Mouse (Mus musculus) granulocyte monocyte progenitor cell, adult 5-6 weeks (primary cell): ENCODE results near the gene Frmpd2. TPM values are rescaled to one million over a fixed set of nuclear protein-coding genes. Genes with fewer than 3 reads are reported as not detected.
A peak's percentile ranks its signal among the peaks of the same experiment; 100 is the strongest.

Experiments used
- ATAC-seq: replicated peaks from 2 replicates; pipeline ENCODE4 v1.8.0; 2016; ENCODE audit warnings: mild to moderate bottlenecking, moderate TSS enrichment, inconsistent platforms; ENCODE audit not compliant: poor library complexity, severe bottlenecking
- total RNA-seq, 2 experiments: library from RNA; stranded (forward) in 1 of 2; stranded (reverse) in 1 of 2; fragments of 200-712, 200-1000 nt in 1 of 2; fragments of >200 nt in 1 of 2; fragmentation: Nextera tagmentation in 1 of 2; gene quantifications; 2 replicates each; pipeline ENCODE4 v1.2.3; 2014 to 2017

The Frmpd2 gene
- total RNA-seq (2014; fragmentation: Nextera tagmentation), result not detected in 2 replicates
- total RNA-seq (2017), result not detected in 2 replicates

DNA sequence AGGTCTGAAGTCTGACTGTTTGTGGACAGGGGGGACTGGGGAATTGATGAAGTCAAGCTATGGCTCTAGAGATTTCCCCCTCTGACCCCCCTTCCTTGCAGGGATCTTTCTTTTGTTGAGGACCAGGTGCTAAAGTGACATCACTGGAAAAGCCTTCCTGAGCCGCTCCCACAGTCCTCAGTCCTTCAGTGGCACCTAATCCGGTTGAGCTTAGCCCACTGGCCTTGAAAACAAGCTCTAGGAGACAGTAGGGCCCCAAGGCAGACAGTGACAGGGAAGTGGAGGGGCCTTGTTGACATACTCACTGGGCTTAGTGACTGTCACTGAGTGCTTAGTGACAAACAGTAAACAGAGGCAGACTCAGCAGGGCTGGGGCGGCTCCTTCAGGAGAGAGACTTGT lies at the start of gene Frmpd2:
TSS of gene Frmpd2 (plus strand) at position 366 of the 400 bp plus-strand sequence.
- ATAC-seq, result no peak

DNA sequence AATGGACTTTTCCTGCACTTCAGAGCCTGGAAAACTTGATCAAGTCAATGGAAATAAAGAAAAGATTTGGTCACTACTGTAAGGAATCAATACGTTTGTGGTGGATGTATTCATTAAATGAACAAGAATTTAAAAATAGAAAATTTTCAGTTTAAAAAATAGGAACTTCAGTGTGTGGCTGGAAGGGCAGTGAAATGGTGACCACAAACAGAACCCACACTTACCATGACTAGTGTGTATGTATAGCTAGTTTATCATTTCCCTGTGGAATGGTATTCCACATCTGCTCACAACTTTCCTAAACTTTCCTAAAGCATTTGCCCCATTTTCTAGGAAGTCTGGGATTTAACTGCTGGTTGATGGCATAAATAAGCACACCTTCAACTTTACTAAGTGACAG lies 48.5 kb upstream of the Frmpd2 start:
- ATAC-seq, result peak; percentile 83

DNA sequence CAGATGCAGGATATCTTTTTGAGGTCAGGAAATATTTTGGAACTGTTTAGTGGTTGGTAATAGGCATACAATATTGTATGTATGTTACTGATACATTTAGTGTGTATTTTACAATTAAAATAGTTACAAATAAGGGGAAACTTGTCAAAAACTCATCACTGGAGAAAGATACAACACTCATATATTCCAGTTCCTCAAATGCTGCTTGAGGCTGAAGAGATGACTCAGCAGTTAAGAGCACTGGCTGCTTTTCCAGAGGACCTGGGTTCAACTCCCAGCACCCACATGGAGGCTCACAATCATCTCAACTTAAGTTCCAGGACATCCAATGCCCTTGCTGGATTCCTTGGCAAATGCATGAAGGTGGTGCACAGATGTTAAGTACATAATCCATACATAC lies 47.4 kb upstream of the Frmpd2 start:
- 0 out of 2 replicates have a peak, but pooled peaks have one; percentile 52 for ATAC-seq

DNA sequence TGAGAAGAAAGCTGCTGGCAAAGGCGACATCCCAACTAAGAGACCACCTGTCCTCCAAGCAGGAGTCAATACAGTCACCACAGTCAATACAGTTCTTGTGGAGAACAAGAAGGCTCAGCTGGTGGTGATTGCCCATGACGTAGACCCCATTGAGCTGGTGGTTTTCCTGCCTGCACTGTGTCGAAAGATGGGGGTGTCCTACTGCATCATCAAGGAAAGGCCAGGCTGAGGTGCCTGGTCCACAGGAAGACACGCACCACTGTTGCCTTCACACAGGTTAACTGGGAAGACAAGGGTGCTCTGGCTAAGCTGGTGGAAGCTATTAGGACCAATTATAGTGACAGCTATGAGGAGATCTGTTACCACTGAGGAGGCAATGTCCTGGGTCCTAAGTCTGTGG lies 39.0 kb upstream of the Frmpd2 start:
- ATAC-seq, result peak; percentile 55

DNA sequence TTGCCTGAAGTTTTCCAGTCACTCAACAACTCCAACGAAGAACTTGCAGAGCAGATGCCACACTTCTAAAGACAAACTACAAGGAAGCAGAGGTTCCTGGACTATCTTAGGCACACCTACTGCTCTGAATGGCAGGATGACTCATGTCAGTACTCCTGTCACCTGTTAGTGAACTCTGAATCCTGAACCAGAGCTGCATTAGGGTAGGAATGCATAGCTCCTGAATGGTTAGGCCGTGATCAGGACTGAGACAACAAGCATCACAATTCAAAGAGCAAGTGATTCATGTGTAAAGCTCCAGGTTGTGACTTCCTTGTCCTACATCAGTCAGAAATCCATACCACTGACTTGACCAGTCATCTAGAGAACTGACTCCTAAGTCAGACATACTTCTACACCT lies 27.7 kb upstream of the Frmpd2 start:
- ATAC-seq, result no peak

DNA sequence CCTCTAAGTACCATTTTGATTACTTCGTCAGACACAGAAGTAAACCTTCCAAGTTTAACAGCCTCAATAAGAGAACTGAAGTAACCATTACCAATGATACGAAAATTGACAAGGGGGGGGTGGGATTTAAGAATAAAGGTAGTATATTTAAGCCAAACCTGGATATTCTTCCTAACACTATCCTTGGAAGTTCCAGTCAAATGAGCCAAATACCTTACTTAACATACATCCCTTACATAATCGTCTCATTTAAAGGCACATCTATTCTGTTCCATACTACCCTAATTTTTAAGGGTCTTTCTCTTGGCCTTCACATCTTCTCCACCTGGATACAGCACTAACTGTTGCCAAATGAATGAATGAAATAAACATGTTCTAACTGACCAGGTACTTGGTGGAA lies 25.5 kb upstream of the Frmpd2 start:
- ATAC-seq, result no peak

DNA sequence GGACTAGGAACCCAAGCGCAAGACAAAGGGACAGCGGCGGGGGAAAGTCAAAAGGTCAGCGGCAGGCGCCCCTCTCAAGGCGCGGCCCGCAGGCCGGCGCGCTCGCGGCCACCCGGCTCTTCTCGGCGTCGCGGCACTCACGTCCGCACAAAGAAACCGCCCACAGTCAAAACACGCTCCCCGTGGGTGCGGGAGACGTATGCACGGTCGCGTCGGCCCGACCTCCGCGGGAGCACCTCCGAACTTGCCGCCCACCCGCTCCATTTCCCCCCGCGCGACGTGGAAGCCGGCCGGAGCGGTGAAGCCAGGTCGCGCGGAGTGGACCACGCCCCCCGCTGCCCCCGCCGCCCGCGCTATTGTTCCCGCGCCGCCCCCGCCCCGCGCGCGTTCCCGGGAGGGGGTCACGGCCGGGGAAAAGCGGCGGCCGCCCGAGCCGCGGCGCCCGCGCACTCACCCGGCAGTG lies 24.9 kb upstream of the Frmpd2 start:
- ATAC-seq, result peak; percentile 10

DNA sequence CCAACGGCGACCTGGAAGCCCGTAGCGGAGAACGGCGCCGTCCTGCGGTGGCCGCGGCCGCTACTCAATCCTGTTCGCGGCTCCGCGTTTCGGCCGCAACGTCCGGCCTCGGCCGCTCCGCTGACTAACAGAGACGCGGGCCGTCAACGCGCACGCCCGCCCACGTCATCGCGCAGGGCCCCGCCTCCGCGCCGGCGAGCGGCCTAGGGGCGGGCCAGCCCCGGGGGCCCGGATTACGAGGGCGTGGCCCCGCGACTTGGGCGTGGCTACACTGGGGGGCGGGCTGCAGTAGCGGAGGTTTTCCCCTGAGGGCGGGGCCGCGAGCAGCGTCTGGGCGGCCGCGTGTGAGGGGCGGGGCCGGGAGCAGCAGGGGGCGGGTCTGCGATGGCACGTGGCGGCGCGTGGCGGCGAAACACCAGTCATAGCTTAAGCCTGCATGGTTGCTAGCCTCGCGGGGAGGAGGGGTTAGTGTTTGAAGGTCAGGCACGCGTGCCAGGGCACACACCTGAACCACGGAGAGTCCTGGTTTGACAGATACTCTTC lies 24.4 kb upstream of the Frmpd2 start, which contains the start of gene Mapk8:
TSS of gene Mapk8 (minus strand) at position 132 of the 543 bp plus-strand sequence.
- ATAC-seq, result peak; percentile 97

DNA sequence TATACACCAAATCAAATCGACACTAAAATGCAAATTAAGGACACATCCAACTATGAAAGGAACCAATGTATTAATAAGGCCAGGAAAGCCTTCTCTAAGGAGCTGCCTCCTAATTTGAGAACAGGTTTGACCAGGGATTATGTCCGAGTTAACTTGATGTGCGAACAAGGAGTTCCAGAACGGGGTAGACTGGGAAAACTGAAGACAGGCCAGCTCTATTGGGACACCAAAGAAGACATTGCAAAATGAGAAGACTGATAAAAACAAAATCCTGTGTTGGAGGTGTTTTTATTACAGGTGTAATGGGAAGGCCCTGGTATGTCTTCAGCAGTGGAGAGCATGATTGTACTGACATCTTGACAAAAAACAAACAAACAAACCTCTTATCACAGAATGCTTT lies 23.2 kb upstream of the Frmpd2 start:
- ATAC-seq, result no peak

DNA sequence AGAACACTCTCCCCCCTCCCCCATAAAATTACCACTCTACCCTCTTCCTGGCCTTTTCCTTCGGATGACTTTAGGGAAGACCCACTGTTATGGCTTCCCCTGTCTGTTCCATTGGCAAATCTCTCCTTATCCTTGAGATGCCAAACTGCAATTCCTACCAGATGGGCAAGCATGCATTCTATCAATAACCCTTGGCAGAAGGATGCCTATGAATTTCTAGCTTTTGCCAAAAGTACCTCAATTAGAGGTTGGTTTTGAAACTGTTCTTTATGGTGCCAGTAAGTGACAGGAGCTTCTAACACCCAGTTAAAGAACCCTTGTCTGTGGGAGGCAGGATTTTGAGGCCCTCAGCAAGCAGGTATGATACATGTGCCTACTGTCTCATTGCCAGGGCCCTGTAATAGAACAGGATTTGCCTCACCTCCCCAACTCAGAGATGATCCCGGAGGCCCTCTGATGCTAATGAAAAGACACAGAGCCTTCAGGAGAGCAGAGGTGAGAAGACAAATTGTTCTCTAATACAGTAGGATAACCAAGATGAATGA lies 22.1 kb upstream of the Frmpd2 start:
- ATAC-seq, result no peak

DNA sequence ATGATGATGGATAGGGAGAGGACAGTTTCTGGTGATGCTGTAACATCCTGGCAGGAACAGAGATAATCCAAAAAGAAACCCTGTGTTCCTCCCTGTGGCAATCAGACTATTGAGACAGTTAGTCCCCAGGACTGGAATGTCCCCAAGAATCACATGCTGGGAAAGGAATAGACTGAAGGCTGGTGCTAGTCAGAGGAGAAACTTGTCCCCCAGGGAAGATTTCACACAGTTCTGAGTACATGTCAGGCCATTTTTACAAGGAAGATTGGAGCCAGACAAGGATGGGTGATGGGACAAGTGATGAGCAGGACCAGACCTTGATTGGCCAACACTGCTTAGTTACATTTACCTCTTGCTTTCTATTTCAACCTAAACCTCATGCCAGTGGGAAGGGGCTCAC lies 21.2 kb upstream of the Frmpd2 start:
- no peak for ATAC-seq

DNA sequence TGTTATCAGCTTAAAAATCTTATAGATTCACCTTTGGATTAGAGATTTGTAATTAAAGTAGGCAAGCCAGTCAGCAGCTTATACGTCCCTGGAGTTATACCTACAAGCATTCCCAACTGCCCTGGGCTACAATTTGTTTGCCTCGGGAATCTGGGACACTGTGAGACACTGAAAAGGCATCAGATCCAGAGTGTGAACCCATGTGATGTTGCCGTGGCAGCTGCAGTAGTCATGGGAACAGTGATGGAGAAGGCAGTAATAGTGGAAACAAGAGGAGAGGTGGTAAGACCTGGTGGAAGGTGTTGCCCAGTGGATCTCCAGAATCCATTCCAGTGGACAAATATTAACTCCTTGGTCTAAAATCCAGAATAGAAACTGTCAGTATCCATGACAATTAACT lies 7.8 kb upstream of the Frmpd2 start:
- no peak for ATAC-seq

DNA sequence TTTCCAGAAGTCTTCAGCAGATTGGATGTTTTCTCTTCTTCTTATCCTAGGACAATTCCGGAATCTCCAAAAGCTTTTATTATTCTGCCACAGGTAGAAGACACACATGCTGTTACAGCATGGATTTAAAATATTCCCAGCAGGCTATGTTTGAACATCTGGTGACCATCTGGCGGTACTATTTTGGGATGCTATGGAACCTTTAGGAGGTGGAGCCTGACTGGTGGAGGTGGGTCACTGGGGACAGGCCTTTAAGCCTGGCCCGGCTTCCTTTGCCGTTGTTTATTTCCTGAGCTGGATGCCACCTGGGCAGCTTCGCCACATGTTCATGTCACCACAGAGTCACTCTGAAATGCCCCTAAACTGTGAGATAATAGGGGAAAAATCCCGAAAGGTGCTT lies 3.7 kb upstream of the Frmpd2 start:
- ATAC-seq, result no peak

DNA sequence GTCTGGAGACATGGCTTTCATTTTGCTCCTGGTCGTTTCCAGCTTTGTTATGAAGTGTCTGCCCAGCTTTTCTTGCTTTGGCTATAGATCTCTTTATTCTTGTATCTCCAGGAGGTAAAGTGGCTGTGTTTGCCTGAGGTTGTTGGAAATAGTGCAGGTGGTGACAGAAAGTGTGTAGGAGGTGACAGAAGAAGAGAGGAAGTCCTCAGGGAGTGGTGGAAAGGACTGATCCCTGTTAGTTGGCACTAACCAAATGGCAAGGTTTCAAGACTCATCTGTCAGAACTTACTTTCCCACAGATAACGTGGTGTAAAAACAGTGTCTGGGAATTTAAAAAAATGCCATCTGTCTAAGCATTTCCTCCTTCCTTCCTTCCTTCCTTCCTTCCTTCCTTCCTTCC lies 3.0 kb downstream of the Frmpd2 start:
- no peak for ATAC-seq

DNA sequence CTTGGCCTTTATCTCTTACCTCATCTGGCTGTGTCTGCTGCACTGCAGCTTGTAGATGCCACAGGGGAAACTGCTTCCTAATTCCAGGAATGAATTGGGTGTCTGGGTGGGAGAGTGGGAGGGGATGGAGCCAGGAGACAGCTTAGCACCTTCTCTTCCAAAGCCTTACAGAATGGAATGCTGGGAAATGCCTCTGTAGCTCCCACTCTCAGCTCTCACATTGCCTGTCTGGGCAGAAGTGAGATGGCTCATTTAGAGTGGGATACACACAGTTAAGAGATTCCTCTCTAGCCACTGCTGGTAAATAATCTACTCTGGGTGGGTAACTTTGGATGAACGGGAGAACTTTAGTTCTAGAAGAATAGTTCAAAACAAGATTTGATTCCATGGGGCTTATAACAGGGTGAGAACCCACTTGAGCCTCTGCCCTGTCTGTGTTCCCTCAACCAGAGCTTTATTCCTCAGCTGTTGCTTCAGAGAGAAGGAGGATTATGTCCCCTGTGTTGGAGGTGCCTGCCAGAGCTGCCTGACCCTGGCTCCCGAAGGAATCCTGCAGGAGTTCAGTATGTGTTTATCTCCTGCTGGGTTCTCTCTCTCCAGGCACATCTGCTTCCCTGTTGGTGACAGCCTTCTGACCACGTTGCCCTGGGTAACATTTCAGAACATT lies 4.7 kb downstream of the Frmpd2 start:
- ATAC-seq, result no peak

DNA sequence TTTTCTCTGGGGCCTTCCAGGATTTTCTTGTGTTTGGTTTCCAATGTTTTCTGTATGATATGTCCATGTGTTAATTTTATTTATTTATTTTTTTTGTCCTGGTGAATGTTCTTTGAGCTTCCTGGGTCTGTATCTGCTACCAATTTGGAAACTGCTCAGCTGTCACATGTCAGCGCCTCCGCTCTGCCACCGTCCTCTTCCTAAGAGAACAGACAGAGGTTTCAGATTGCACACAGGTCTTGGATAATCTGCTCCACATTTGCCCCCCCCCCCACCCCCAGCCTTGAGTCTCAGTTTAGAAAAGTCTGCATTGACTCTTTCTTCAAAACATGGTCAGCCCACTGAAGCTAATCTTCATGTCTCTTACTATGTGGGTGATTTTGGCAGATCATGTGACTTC lies 10.5 kb downstream of the Frmpd2 start:
- ATAC-seq, result no peak

DNA sequence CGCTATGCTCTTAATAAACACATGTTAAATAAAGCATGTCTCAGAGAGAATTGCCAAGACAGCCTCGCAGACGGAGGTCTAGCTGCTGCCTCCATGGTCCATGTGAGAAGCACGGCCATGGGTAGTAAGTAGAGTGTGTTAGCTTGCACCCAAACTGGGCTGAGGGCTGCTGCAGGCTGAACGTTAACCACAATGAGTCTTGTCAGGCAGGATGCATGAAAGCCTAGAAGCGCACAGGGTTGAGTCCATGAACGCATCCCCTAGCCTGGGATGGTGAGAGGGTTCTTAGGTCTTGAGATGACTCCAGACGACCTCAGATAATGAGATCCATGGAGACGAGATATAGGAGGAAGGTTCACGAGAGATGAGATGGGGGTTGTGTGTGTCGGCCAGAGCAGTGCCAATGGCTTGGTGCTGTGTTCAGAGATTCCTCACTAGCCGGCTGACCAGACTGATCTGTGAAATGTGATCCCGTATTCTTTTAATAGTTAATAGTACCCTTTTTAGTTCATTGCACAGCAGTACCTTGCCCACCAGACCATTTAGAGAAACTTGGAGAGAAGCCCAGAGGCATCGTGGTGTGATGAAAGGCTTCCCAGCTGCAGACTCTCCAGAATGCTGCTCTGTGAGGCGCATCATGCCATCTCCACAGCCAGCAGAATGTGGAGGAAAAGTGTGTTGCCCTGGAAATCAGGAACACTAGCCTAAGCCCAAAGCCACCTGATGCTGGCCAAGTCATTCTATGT lies 16.5 kb downstream of the Frmpd2 start:
- no peak for ATAC-seq

DNA sequence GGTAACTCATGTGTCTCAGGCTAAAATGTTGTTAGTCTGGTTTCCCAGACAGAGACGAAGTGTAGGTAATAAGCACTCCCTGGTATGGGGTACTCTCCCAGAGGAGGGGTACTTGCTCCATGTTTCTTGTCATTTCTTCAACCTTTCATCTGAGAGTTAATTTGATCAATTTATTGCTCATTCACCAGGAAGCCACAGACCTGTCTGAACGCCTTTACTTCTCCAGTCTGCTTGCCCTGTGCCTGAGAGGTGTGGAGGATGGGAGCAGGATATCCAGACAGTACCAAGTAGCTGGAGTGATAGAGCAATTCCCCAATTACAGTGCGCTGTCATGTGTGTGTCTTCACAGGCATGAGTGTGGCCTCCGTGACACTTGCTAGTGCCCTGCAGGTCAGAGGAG lies 23.7 kb downstream of the Frmpd2 start:
- ATAC-seq, result no peak

DNA sequence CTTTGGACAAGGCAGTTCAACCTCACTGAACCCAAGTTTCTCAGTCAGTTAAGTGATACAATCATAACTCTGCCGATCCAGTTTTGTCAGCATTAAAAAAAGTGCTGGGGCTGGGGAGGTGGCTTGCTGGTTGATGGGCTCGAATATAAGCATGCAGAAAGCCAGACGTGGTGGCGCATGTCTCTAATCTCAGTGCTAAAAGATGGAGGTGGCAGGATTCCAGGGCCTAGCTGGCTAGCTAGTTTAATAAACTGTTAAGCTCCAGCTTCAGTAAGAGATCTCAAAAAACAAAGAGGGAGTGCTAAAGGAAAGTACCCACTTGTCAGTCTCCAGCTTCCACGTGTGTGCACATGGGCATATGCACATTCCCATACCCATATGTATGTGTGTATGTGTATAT lies 25.9 kb downstream of the Frmpd2 start:
- no peak for ATAC-seq

DNA sequence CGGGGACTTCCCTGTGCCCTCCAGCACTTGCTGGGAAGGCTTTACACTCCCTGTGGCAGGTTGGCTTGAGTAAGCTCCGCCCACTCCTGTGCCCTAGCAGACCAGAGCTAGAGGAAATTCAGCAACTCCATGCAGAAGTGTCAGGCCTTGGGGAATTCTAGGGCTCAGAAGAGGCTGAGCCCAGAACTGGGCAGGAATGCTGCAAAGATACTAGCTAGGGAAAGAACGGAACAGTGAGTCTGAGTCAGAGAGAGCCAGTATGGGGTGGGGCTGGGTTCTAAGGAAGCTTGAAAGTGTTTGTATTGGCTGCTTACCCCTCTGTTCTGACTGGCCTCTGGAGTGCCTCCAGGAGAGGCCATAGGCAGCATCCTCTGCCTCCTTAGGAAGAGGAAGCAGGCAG lies 27.4 kb downstream of the Frmpd2 start:
- ATAC-seq, result no peak

DNA sequence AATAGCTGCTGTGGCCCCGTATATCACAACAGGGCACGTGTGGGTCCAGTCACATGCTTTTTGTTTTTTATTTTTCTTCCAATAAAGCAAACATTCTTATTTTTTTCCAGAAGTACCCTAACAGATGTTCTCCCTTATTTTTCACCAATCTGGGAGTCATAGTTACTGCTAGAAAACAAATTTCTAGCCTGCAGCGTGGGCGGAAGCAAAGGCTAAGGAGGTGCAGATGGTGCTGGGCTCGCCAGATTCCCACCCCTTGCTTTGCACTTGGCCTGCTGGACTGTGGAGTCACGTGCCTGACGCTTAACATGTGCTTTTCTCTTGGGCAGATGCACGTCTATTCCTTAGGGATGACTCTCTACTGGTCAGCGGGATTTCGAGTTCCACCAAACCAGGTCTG lies 29.1 kb downstream of the Frmpd2 start:
- ATAC-seq, result no peak
